Mouse (Mus musculus): Measurements from ENCODE around the gene Tagln3.

Gene Tagln3

DNA sequence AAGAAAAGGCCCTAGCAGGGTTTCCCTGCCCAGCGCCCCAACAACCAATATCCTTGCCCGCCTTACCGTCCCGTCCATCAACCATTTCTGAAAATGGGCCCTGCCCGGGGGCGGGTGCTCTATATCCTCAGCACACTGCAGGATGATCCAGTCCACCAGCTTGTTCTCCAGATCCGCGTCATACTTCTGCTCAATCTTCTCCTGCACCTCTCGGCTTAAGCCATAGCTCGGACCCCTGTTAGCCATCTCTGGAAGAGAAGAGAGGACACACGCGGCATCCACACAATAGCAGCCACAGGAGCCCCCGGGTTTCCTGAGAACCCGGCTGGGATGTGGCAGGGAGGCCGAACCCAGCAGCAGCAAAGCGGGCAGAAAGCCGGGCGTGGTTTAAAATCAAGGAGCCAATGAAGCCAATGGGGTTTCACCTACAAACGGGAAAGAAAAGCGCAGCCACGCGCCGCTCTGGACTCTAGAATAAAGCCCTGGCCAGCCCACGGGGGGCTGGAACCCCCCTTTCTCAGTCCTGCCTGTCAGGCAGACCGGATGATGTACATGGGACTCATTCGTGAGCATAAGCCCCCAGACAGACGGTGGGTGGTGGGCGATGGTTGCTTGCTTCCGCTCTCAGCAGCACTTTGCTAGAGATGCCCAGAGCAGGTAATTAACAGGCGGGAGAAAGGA is at the start of gene Tagln3:
Tagln3 (minus strand) TSS at position 548 of the 681 bp plus-strand sequence.
- in situ Hi-C loops (cut with MboI, MseI) = no loop called here

- in situ Hi-C loops (cut with MboI, MseI) = no loop called here
Observed at GRCm38 (mm10) chr16:45770914-45771313, 46.5 kb upstream of the Tagln3 start.

- in situ Hi-C loops (cut with MboI, MseI) = no loop called here
Observed at GRCm38 (mm10) chr16:45767853-45768640, 43.6 kb upstream of the Tagln3 start.

DNA sequence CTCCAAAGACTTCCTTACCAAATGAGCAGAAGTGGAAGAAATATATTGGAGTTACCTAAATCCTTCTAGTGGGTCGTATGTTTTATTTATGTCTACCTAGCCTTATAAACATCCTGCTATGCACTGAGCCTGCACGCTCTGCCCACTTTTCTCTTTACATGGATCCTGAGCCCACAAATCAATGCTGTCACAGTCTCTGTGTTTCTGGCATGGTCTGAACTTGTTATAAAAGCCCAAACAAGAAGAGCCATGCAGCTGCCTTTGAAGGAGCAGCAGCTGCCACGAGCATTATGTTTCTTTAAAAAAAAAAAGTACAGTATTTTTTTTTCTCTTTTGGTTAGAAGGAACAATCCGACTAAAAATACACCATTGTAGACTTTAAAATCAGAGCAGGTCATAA is 43.0 kb upstream of the Tagln3 start:
- in situ Hi-C loops (cut with MboI, MseI) = no loop called here

- in situ Hi-C loops (cut with MboI, MseI) = no loop called here
Observed at GRCm38 (mm10) chr16:45765801-45766494, 41.5 kb upstream of the Tagln3 start.

DNA sequence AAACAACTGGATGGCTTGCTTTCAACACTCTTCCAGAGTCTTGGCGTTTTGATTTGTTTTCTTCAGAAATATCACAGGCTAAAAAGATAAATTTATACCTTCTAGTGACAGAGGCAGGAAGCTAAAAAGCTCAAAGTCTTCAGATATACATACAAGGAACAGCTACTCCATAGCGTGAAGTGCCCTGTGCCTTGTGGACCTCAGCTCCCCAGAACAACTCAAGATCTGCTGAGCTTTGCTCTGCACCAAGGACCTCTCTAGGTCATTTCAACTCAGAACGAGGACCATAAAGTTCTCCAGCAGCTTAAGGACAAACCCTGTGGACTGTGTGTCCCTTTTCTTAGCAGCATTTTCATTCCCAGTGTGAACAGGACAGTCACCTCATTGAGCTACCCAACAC is 40.7 kb upstream of the Tagln3 start:
- in situ Hi-C loops (cut with MboI, MseI) = no loop called here

- in situ Hi-C loops (cut with MboI, MseI) = no loop called here
Observed at GRCm38 (mm10) chr16:45762859-45763505, 38.6 kb upstream of the Tagln3 start.

- in situ Hi-C loops (cut with MboI, MseI) = no loop called here
Observed at GRCm38 (mm10) chr16:45761425-45761824, 37.0 kb upstream of the Tagln3 start.

- in situ Hi-C loops (cut with MboI, MseI) = no loop called here
Observed at GRCm38 (mm10) chr16:45758726-45759269, 34.4 kb upstream of the Tagln3 start.

GRCm38 (mm10) chr16:45757421-45758078 is 33.1 kb upstream of the Tagln3 start:
- in situ Hi-C loops (cut with MboI, MseI) = no loop called here

DNA sequence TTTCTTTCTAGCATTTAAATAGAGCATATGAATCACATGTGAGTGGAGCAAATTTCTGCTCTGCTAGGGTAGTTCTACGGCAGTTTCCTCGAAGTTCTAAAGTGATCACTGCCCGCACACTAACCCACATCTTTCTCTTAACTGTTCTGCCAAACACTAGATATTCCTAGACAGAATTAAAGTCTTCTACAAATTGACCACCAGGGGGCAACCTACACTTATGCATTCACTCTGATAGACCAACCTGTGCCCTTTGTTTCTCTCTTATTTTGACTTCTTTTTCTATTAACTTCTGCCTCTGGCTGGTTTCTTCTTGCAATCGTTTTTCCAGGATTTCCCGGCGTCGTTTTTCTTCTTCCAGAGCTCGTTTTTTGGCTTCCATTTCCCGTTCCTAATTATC is 32.4 kb upstream of the Tagln3 start:
- in situ Hi-C loops (cut with MboI, MseI) = no loop called here

DNA sequence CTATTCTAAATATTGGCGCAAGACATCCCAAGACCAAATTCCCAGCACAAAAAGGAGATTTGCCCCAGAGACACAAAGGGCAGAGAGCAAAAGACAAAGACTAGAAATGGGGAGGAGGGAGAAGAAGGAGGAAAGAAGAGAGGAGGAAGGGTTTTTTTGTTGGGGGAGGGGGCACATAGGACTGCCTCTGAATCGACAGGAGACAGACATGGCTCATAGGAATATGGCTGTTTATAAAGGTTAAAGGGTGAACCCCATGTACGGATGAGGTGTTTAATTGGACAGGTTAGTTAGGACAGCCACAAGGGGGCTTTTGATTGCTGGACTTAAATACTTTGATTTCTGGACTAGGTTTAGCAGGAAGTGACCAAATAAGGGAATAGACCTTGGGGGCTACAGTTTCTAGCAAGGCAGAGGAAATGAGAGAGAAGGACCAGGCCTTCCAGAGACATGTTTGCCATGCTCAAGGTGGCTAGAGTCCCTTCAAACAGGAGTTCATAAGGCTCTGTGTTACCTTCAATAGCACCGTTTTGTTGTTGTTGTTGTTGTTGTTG is 19.3 kb upstream of the Tagln3 start:
- in situ Hi-C loops (cut with MboI, MseI) = loop anchor here (25.0 kb wide), 1 partner anchor 1406 kb away; the partner anchor contains the start of genes Sidt1 and Spice1

DNA sequence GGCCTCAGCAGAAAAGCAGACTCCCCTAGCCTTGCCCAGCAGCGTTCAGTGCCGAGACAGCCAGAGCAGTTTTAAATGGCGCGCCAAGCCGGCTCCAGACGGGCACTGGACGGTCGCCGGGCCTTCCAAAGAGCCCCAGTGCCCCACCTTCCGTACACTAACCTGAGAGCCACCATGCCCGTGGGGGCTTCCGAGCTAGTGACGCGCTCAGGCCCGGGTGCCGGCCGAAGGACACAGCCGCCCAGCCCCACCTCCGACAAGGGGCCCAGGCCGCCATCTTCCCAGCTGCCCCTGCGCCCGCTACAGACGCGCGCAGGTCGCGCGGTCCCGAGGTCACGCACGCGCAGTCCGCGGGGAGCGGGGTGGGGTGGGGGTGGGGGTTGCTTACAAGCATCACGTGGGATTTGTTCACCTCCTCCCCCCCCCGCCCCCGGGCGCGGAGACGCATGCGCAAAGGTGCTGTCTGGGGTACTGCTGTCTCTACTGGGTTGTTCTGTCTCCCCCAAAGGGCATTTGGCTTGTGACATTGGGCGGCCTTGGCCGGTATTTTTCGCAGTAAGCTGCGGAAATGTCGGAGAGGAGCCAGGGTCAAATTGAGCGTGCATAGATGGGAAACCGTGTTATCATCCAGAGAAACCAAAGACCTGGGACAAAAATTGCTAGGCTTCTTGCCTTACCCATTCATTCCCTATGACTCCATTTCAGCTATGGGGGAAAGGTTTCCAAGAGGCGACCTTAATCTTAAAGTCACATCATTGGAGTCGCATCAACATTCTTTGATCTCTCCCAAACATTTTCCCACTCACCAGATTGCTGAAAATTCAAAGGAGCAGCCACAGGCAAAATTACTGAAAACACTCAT is 18.4 kb upstream of the Tagln3 start, which contains the start of gene Abhd10:
Abhd10 (minus strand) TSS at position 341 of the 862 bp plus-strand sequence.
- in situ Hi-C loops (cut with MboI, MseI) = loop anchor here (25.0 kb wide), 1 partner anchor 1406 kb away; the partner anchor contains the start of genes Sidt1 and Spice1

GRCm38 (mm10) chr16:45737880-45738279 is 13.5 kb upstream of the Tagln3 start:
- in situ Hi-C loops (cut with MboI, MseI) = loop anchor here (25.0 kb wide), 1 partner anchor 1401 kb away; the partner anchor contains the start of genes Sidt1 and Spice1

- in situ Hi-C loops (cut with MboI, MseI) = loop anchor here (25.0 kb wide), 1 partner anchor 1399 kb away; the partner anchor contains the start of genes Sidt1 and Spice1
Observed at GRCm38 (mm10) chr16:45736724-45737123, 12.3 kb upstream of the Tagln3 start.

GRCm38 (mm10) chr16:45729163-45729562 is 4.8 kb upstream of the Tagln3 start:
- in situ Hi-C loops (cut with MboI, MseI) = loop anchor here (25.0 kb wide), 1 partner anchor 1392 kb away; the partner anchor contains the start of genes Sidt1 and Spice1

DNA sequence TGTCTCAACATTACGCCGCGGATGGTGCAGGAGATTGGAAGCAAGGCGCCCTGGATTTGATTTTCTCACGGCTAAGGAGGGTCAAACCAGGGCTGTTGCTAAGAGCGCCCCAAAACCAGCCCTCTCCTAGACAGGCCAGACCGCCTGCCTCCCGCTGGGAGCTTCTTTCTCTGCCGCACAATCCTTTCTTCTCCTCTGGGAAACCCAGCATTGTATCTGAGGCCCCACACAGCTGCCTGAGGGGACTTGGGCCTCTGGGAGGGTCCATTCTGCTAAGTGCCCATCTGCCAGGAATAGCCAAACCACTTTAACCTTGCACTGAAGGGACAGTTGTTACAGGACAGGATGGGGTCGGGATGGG is 314 bp upstream of the Tagln3 start:
- in situ Hi-C loops (cut with MboI, MseI) = loop anchor here (25.0 kb wide), 1 partner anchor 1387 kb away; the partner anchor contains the start of genes Sidt1 and Spice1

DNA sequence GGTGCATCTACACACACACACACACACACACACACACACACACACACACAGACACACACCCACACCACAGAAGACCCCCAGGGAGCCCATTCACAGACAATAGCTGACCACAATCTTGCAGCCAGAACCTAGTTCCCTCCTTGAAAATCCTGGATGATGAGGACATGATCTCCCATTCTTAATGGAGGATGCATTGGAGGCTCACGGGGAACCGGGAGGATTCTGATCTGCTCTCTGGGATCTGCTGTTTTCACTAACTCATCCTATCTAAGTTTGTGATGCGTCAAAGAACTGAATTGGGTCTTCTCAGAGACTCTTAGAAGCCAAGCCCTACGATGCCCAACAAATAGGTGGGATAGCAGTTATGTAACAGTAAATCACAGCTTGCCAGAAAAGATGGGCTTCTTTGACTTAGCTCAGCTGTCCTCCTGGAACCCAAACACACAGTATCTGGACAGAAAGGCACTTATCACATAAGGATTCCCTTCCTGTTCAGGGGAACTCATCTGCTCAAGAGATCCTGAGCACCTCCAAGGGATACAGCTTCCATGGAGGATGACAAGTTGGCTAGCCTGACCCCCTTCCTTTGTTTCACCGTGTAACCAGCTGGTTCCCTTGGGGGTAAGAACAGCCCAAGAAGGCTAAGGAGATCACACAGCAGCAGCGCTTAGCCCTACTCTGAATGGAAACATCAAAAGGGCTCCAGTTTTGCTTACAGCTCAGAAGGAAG is 1.1 kb downstream of the Tagln3 start:
- in situ Hi-C loops (cut with MboI, MseI) = no loop called here
